Mouse (Mus musculus): ENCODE data around the gene Fshr.

- no peak for TF ChIP-seq POLR2A (IDR thresholded peaks at IDR 0.05; ENCODE audit: low read depth, low read length)
- no peak for TF ChIP-seq CTCF (IDR thresholded peaks at IDR 0.05; ENCODE audit: borderline replicate concordance, insufficient read depth, low read length)
Measured at GRCm38 (mm10) chr17:88936941-88937340, 263.5 kb downstream of the Fshr start.

Measured in embryonic fibroblast, embryonic 13.5 days (primary cell).